ENCODE assay signal across 11 mouse cellular contexts in the genomic region with DNA sequence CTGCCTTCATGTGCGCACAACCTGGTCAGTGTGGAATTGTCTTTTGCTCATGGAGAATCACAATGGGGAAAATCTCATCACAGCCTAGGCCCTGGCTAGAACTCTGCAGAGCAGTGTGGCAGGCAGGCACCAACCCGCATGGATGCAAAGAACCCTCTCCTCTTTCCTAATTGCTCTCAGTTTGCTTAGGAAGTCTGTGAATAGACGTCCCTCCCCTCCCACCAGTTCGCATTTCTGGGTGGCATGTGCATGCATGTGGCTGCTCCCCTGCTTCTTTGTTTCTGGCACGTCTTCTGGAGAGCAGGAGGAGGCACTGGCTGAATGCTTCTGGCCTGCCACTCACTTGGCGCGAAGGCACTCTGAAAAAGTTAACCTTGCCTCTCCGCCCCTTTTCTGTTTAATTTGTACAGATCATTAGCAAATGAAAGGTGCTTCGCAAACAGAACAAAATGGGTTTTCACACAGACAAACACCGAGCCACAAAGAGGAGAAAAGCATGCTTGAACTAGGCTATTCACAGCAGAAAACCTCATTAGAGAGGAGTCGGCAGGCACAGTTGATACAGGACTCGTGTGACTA.
A peak's percentile ranks its signal among the peaks of the same experiment; 100 is the strongest.
DNase-seq lines count a peak whose midpoint lies in the region; ATAC-seq and TF ChIP-seq lines count a peak whose summit lies in the region.
"Had no signal": no experiment of that assay in that cellular context is flagged by ENCODE, and none has a peak within 500 bp of the region (broad histone marks: within the 10 kb centered on the region; RNA-seq: fewer than 3 reads in every experiment).

No protein-coding gene starts in this region.

- peaks cover 3% of the 10 kb centered on the region for H3K4me1 ChIP-seq in ES-Bruce4 (ENCODE audit: control insufficient read depth, insufficient read depth, low read length)
- H3K4me1 ChIP-seq in forebrain, embryonic 15.5 days = peaks cover 12% of the 10 kb centered on the region
- H3K4me1 ChIP-seq in midbrain, embryonic 14.5 days (ENCODE audit: control insufficient read depth, insufficient read depth, low read length) = peaks cover 4% of the 10 kb centered on the region; the same call in 1 of the 2 replicates

- no peak overlapping the region for H3K9ac ChIP-seq in ES-Bruce4 (ENCODE audit: low read depth, poor library complexity, severe bottlenecking)
- no peak overlapping the region for H3K9ac ChIP-seq in forebrain, embryonic 15.5 days (replicated peaks)
- H3K9ac ChIP-seq in midbrain, embryonic 14.5 days (replicated peaks; ENCODE audit: low read length) = no peak overlapping the region

- TF ChIP-seq POLR2A in ES-Bruce4 (IDR thresholded peaks at IDR 0.05; ENCODE audit: insufficient read depth, low read length) = no peak

- H3K36me3 ChIP-seq in ES-Bruce4 (ENCODE audit: control insufficient read depth, insufficient read depth, low read length, poor library complexity, severe bottlenecking) = no peaks in the 10 kb centered on the region
- H3K36me3 ChIP-seq in forebrain, embryonic 15.5 days = no peaks in the 10 kb centered on the region
- H3K36me3 ChIP-seq in midbrain, embryonic 14.5 days (ENCODE audit: control insufficient read depth, insufficient read depth, low read length) = no peaks in the 10 kb centered on the region
- H3K36me3 ChIP-seq: G1E had no signal

- H3K4me3 ChIP-seq in ES-Bruce4 (ENCODE audit: low read depth, low read length) = no peak overlapping the region
- H3K4me3 ChIP-seq in forebrain, embryonic 15.5 days = no peak overlapping the region
- H3K4me3 ChIP-seq in midbrain, embryonic 14.5 days (replicated peaks; ENCODE audit: low read depth, low read length) = no peak overlapping the region
- H3K4me3 ChIP-seq: left cerebral cortex, adult 2 months had no signal

- no peak overlapping the region for H3K4me2 ChIP-seq in forebrain, embryonic 15.5 days (replicated peaks)
- no peak overlapping the region for H3K4me2 ChIP-seq in midbrain, embryonic 14.5 days (ENCODE audit: low read length)

- TF ChIP-seq CTCF in ES-Bruce4 (IDR thresholded peaks at IDR 0.05; ENCODE audit: low read depth, low read length) = no peak

- no peak overlapping the region for H3K27ac ChIP-seq in ES-Bruce4 (ENCODE audit: insufficient read depth, low read length)
- no peak overlapping the region for H3K27ac ChIP-seq in forebrain, embryonic 15.5 days (replicated peaks)
- H3K27ac ChIP-seq in midbrain, embryonic 14.5 days (replicated peaks; ENCODE audit: low read depth, low read length) = no peak overlapping the region
- H3K27ac ChIP-seq: left cerebral cortex, adult 2 months had no signal

- peak; percentile 44 for TF ChIP-seq EP300 in ES-Bruce4 (IDR thresholded peaks at IDR 0.05; ENCODE audit: insufficient read depth, low read depth, low read length)

- no peaks in the 10 kb centered on the region for H3K9me3 ChIP-seq in ES-Bruce4 (replicated peaks; ENCODE audit: control insufficient read depth, insufficient read depth, low read length, poor library complexity, severe bottlenecking)
- H3K9me3 ChIP-seq in forebrain, embryonic 15.5 days = no peaks in the 10 kb centered on the region
- H3K9me3 ChIP-seq in midbrain, embryonic 14.5 days (ENCODE audit: control insufficient read depth, low read length) = no peaks in the 10 kb centered on the region

- no peaks in the 10 kb centered on the region for H3K27me3 ChIP-seq in ES-Bruce4 (ENCODE audit: control insufficient read depth, insufficient read depth, low read length, poor library complexity, severe bottlenecking)
- peaks cover 49% of the 10 kb centered on the region for H3K27me3 ChIP-seq in forebrain, embryonic 15.5 days
- H3K27me3 ChIP-seq in midbrain, embryonic 14.5 days (ENCODE audit: control insufficient read depth, insufficient read depth, low read length) = peaks cover 5% of the 10 kb centered on the region; the same call in 1 of the 2 replicates

- peak; percentile 96 for ATAC-seq in forebrain, embryonic 15.5 days (replicated peaks)
- no peak; the same call in 1 of the 2 replicates for ATAC-seq in midbrain, embryonic 14.5 days (ENCODE audit: low FRiP score, low TSS enrichment)

- peak; percentile 23 for DNase-seq in brain, adult 2 months (ENCODE audit: low read depth, low spot score)
- DNase-seq in midbrain, embryonic 14.5 days = peak; percentile 68
- DNase-seq in testis, postnatal 10 days (ENCODE audit: low spot score) = no peak
- DNase-seq in spleen, adult 18-20 months = no peak
- DNase-seq in cerebellum, adult 8-10 months = no peak
- DNase-seq: lung, postnatal 14 days; thymus, adult 18-20 months had no signal

- WGBS in forebrain, embryonic 15.5 days = 8% methylated on average over 12 of the region's 12 CpGs
- WGBS in midbrain, embryonic 14.5 days = 12% methylated on average over 12 of the region's 12 CpGs

Comparison
In these comparisons a context has a peak if more than half of its experiments do, and no peak if none do; other contexts are left out.
1. DNase-seq: peak in brain, adult 2 months (single experiment) and midbrain, embryonic 14.5 days (single experiment); none in testis, postnatal 10 days (single experiment), spleen, adult 18-20 months (0 of 2) and cerebellum, adult 8-10 months (single experiment).